Mouse (Mus musculus): ENCODE results near the gene Bcas3.

- TF ChIP-seq CTCF (IDR thresholded peaks at IDR 0.05; ENCODE audit: low read depth, low read length) = no peak
- TF ChIP-seq POLR2AphosphoS5 (IDR thresholded peaks at IDR 0.05; ENCODE audit: insufficient replicate concordance, low read depth, low read length) = no peak
- TF ChIP-seq GATA2 (IDR thresholded peaks at IDR 0.05; ENCODE audit: borderline replicate concordance, low read depth, low read length) = no peak
Observed at GRCm38 (mm10) chr11:85688440-85688838, 335.5 kb downstream of the Bcas3 start.

All from G1E (cell line).